Mouse (Mus musculus) embryonic facial prominence, embryonic 12.5 days (tissue): Measurements from ENCODE around the gene Men1. TPM values are rescaled to one million over a fixed set of nuclear protein-coding genes. Genes with fewer than 3 reads are reported as not detected.

ENCODE experiments used
- ATAC-seq: fragments of 200-750 bp; cut with Nextera tagmentation; 2 replicates; pipeline ENCODE4 v1.8.0; 2017; ENCODE audit not compliant: insufficient number of reproducible peaks, insufficient read depth, low FRiP score, low TSS enrichment
- H3K27ac ChIP-seq: fragments of 300-500 bp; sonication (generic); 2 replicates; pipeline ENCODE4 v1.5.1; 2016; ENCODE audit warnings: mild to moderate bottlenecking
- H3K27me3 ChIP-seq: fragments of 300-500 bp; sonication (generic); 2 replicates; pipeline ENCODE4 v1.6.1; 2016; ENCODE audit warnings: mild to moderate bottlenecking, moderate library complexity
- H3K36me3 ChIP-seq: fragments of 300-500 bp; sonication (generic); 2 replicates; pipeline ENCODE4 v1.6.1; 2016; ENCODE audit warnings: mild to moderate bottlenecking
- H3K4me1 ChIP-seq: fragments of 300-500 bp; sonication (generic); 2 replicates; pipeline ENCODE4 v1.6.1; 2016
- H3K4me2 ChIP-seq: fragments of 300-500 bp; sonication (generic); replicated peaks from 2 replicates; pipeline ENCODE4 v1.6.1; 2016; ENCODE audit warnings: mild to moderate bottlenecking, moderate library complexity
- H3K4me3 ChIP-seq: fragments of 300-500 bp; sonication (generic); 2 replicates; pipeline ENCODE4 v1.5.1; 2016; ENCODE audit warnings: mild to moderate bottlenecking
- H3K9ac ChIP-seq: fragments of 300-500 bp; sonication (generic); 2 replicates; pipeline ENCODE4 v1.6.1; 2016; ENCODE audit warnings: mild to moderate bottlenecking, moderate library complexity
- H3K9me3 ChIP-seq: fragments of 300-500 bp; sonication (generic); 2 replicates; pipeline ENCODE4 v1.6.1; 2016; ENCODE audit warnings: mild to moderate bottlenecking, moderate library complexity
- WGBS: fragments of 180-500 bp; shearing (Covaris S2); methylation state at CpG from one replicate; pipeline ENCODE4 v1.1.7; 2016; 5-methylcytosine and 5-hydroxymethylcytosine counted together
- polyA plus RNA-seq: library from polyadenylated mRNA; unstranded; fragments of >200 nt; fragmentation: Nextera tagmentation; extraction: Ambion mirVana; gene quantifications from 2 replicates; pipeline ENCODE4 v1.2.1, GENCODE M21; 2016

The Men1 gene
- polyA plus RNA-seq, 1 experiment from 2014 or later: 107 TPM

GRCm38 (mm10) chr19:6354030-6354429 is 19.3 kb downstream of the Men1 start:
- Histone ChIP-seq H3K4me2 (no peak overlapping the region), H3K27ac (no peak overlapping the region)
- WGBS: 79% methylated on average over 7 of the region's 7 CpGs

GRCm38 (mm10) chr19:6361291-6361690 is 26.5 kb downstream of the Men1 start:
- Histone ChIP-seq H3K4me2 (no peak overlapping the region), H3K27me3 (no peaks in the 10 kb centered on the region), H3K9ac (no peak overlapping the region), H3K4me3 (no peak overlapping the region), H3K27ac (no peak overlapping the region), H3K36me3 (peaks cover 9% of the 10 kb centered on the region), H3K4me1 (peaks cover 18% of the 10 kb centered on the region), H3K9me3 (no peaks in the 10 kb centered on the region)
- no peak for ATAC-seq
- 92% methylated on average over 3 of the region's 3 CpGs for WGBS

More at GRCm38 (mm10) chr19:6354030-6354429, 19.3 kb downstream of the Men1 start:
- no peak for ATAC-seq
- H3K9ac ChIP-seq: no peak overlapping the region
- no peaks in the 10 kb centered on the region for H3K27me3 ChIP-seq
- H3K36me3 ChIP-seq: peaks cover 18% of the 10 kb centered on the region; the same call in 1 of the 2 replicates
- no peaks in the 10 kb centered on the region for H3K9me3 ChIP-seq
- H3K4me1 ChIP-seq: peaks cover 13% of the 10 kb centered on the region
- H3K4me3 ChIP-seq: no peak overlapping the region

- Histone ChIP-seq H3K4me2 (peak overlapping the region; percentile 74), H3K27me3 (no peaks in the 10 kb centered on the region), H3K36me3 (peaks cover 26% of the 10 kb centered on the region), H3K4me1 (peaks cover 18% of the 10 kb centered on the region), H3K9ac (peak overlapping the region; percentile 48), H3K4me3 (peak overlapping the region; percentile 92), H3K27ac (peak overlapping the region; percentile 26; the same call in 1 of the 2 replicates), H3K9me3 (no peaks in the 10 kb centered on the region)
- 2% methylated on average over 11 of the region's 11 CpGs for WGBS
- ATAC-seq: no peak
These were observed 28.3 kb downstream of the Men1 start for GRCm38 (mm10) chr19:6363091-6363410.

GRCm38 (mm10) chr19:6363411-6364240 is 28.8 kb downstream of the Men1 start, which contains the start of gene Sf1:
Gene Sf1 (plus strand): TSS chr19:6363690.
- peak; percentile 98 for ATAC-seq
- peak within 1 kb of the TSS; percentile 92 for H3K4me3 ChIP-seq
- peak within 1 kb of the TSS; percentile 99 for H3K9ac ChIP-seq
- WGBS: under 1% methylated on average over 72 of the region's 85 CpGs
- no peaks in the 10 kb centered on the region for H3K9me3 ChIP-seq
- peak within 1 kb of the TSS; percentile 74 for H3K4me2 ChIP-seq
- peaks cover 18% of the 10 kb centered on the region for H3K4me1 ChIP-seq
- peaks cover 32% of the 10 kb centered on the region for H3K36me3 ChIP-seq
- H3K27ac ChIP-seq: peak within 1 kb of the TSS; percentile 99
- H3K27me3 ChIP-seq: no peaks in the 10 kb centered on the region

GRCm38 (mm10) chr19:6364317-6364725 is 29.5 kb downstream of the Men1 start:
- peak overlapping the region; percentile 92 for H3K4me3 ChIP-seq
- ATAC-seq: no peak
- no peaks in the 10 kb centered on the region for H3K27me3 ChIP-seq
- peak overlapping the region; percentile 99 for H3K27ac ChIP-seq
- peaks cover 38% of the 10 kb centered on the region for H3K36me3 ChIP-seq
- H3K4me2 ChIP-seq: peak overlapping the region; percentile 74
- under 1% methylated on average over 55 of the region's 55 CpGs for WGBS
- peaks cover 18% of the 10 kb centered on the region for H3K4me1 ChIP-seq
- peak overlapping the region; percentile 99 for H3K9ac ChIP-seq
- H3K9me3 ChIP-seq: no peaks in the 10 kb centered on the region

GRCm38 (mm10) chr19:6364842-6365241 is 30.1 kb downstream of the Men1 start:
- peak overlapping the region; percentile 99 for H3K9ac ChIP-seq
- WGBS: 4% methylated on average over 2 of the region's 2 CpGs
- no peak overlapping the region for H3K27ac ChIP-seq
- peak overlapping the region; percentile 92 for H3K4me3 ChIP-seq
- no peaks in the 10 kb centered on the region for H3K27me3 ChIP-seq
- H3K9me3 ChIP-seq: no peaks in the 10 kb centered on the region
- H3K4me1 ChIP-seq: peaks cover 18% of the 10 kb centered on the region
- H3K36me3 ChIP-seq: peaks cover 42% of the 10 kb centered on the region
- peak overlapping the region; percentile 74 for H3K4me2 ChIP-seq
- no peak for ATAC-seq

- Histone ChIP-seq H3K27me3 (no peaks in the 10 kb centered on the region), H3K36me3 (peaks cover 93% of the 10 kb centered on the region), H3K9ac (no peak overlapping the region), H3K4me2 (no peak overlapping the region), H3K9me3 (no peaks in the 10 kb centered on the region), H3K27ac (no peak overlapping the region), H3K4me1 (peaks cover 7% of the 10 kb centered on the region), H3K4me3 (no peak overlapping the region)
- 88% methylated on average over 2 of the region's 2 CpGs for WGBS
- ATAC-seq: no peak
These were observed 35.4 kb downstream of the Men1 start for GRCm38 (mm10) chr19:6370175-6370574.

- Histone ChIP-seq H3K4me1 (no peaks in the 10 kb centered on the region), H3K9ac (no peak overlapping the region), H3K9me3 (no peaks in the 10 kb centered on the region), H3K4me2 (no peak overlapping the region), H3K36me3 (peaks cover 96% of the 10 kb centered on the region), H3K27ac (no peak overlapping the region), H3K27me3 (no peaks in the 10 kb centered on the region), H3K4me3 (no peak overlapping the region)
- ATAC-seq: no peak
- WGBS: 94% methylated on average over 3 of the region's 3 CpGs
These were observed 37.7 kb downstream of the Men1 start for GRCm38 (mm10) chr19:6372433-6372832.

- H3K9me3 ChIP-seq: no peaks in the 10 kb centered on the region
- no peak overlapping the region for H3K4me2 ChIP-seq
- H3K27ac ChIP-seq: no peak overlapping the region
- H3K4me1 ChIP-seq: no peaks in the 10 kb centered on the region
- H3K9ac ChIP-seq: no peak overlapping the region
- H3K27me3 ChIP-seq: no peaks in the 10 kb centered on the region
- 76% methylated on average over 12 of the region's 12 CpGs for WGBS
- no peak for ATAC-seq
- peaks cover 96% of the 10 kb centered on the region for H3K36me3 ChIP-seq
- no peak overlapping the region for H3K4me3 ChIP-seq
These were observed 39.0 kb downstream of the Men1 start for GRCm38 (mm10) chr19:6373539-6374400.

GRCm38 (mm10) chr19:6374571-6374970 is 39.8 kb downstream of the Men1 start:
- WGBS: 95% methylated on average over 10 of the region's 10 CpGs
- ATAC-seq: no peak

GRCm38 (mm10) chr19:6375423-6376254 is 40.9 kb downstream of the Men1 start:
- Histone ChIP-seq H3K4me1 (no peaks in the 10 kb centered on the region), H3K36me3 (peaks cover 86% of the 10 kb centered on the region), H3K27ac (no peak overlapping the region), H3K9me3 (no peaks in the 10 kb centered on the region), H3K9ac (no peak overlapping the region), H3K27me3 (no peaks in the 10 kb centered on the region), H3K4me2 (no peak overlapping the region), H3K4me3 (no peak overlapping the region)
- ATAC-seq: no peak
- 94% methylated on average over 35 of the region's 42 CpGs for WGBS

More at GRCm38 (mm10) chr19:6374571-6374970, 39.8 kb downstream of the Men1 start:
- no peaks in the 10 kb centered on the region for H3K9me3 ChIP-seq
- no peaks in the 10 kb centered on the region for H3K27me3 ChIP-seq
- no peak overlapping the region for H3K4me3 ChIP-seq
- no peak overlapping the region for H3K9ac ChIP-seq
- H3K4me2 ChIP-seq: no peak overlapping the region
- no peak overlapping the region for H3K27ac ChIP-seq
- peaks cover 95% of the 10 kb centered on the region for H3K36me3 ChIP-seq
- H3K4me1 ChIP-seq: no peaks in the 10 kb centered on the region
